Comparison of ENCODE assay signal across 17 mouse cellular contexts in genomic region chr10:81217267-81217666, GRCm38 (mm10). TPM values are rescaled to one million over a fixed set of nuclear protein-coding genes. Genes with fewer than 3 reads are reported as not detected.
DNase-seq lines count a peak whose midpoint lies in the region; ATAC-seq and TF ChIP-seq lines count a peak whose summit lies in the region.
"Not testable (repeated sequence)": the region's sequence is repeated elsewhere in the genome, so short reads cannot be mapped to it uniquely, and the experiment has no call there.
"Had no signal": no experiment of that assay in that cellular context is flagged by ENCODE, and none has a peak within 500 bp of the region (broad histone marks: within the 10 kb centered on the region; RNA-seq: fewer than 3 reads in every experiment).

No protein-coding gene starts in this region.

- not testable (repeated sequence) for H3K27me3 ChIP-seq in E14TG2a.4 (ENCODE audit: insufficient read depth, low read length); embryonic facial prominence, embryonic 11.5 days (ENCODE audit: control insufficient read depth, insufficient read depth, low read length); liver, adult 2 months (ENCODE audit: control insufficient read depth, insufficient read depth, low read length); splenic B cell, adult 2 months (ENCODE audit: control insufficient read depth, insufficient read depth, low read length, poor library complexity, severe bottlenecking)

- H3K36me3 ChIP-seq in E14TG2a.4 (ENCODE audit: insufficient read depth, low read length); embryonic facial prominence, embryonic 11.5 days (replicated peaks; ENCODE audit: control insufficient read depth, insufficient read depth, low read depth, low read length); liver, adult 2 months (ENCODE audit: control insufficient read depth, insufficient read depth, low read length); splenic B cell, adult 2 months (ENCODE audit: control insufficient read depth, insufficient read depth, low read length, poor library complexity, severe bottlenecking): not testable (repeated sequence)

- H3K4me3 ChIP-seq in E14TG2a.4 (replicated peaks; ENCODE audit: low read length); embryonic facial prominence, embryonic 11.5 days (ENCODE audit: low read depth, low read length); liver, adult 2 months (ENCODE audit: insufficient read depth, low read depth, low read length): not testable (repeated sequence)

- TF ChIP-seq CTCF in E14TG2a.4 (conservative IDR thresholded peaks at IDR 0.05; ENCODE audit: low read length): peak; percentile 44
- peak; percentile 65; the same call in 1 of the 2 replicates for TF ChIP-seq CTCF in liver, adult 2 months (IDR thresholded peaks at IDR 0.05; ENCODE audit: low read depth, low read length)

- not testable (repeated sequence) for TF ChIP-seq POLR2A in liver, adult 2 months (IDR thresholded peaks at IDR 0.05; ENCODE audit: extremely low read depth, insufficient read depth, low read length)

- not testable (repeated sequence) for H3K27ac ChIP-seq in embryonic facial prominence, embryonic 11.5 days (replicated peaks; ENCODE audit: low read depth, low read length); liver, adult 2 months (replicated peaks; ENCODE audit: insufficient read depth, low read depth, low read length)

- not testable (repeated sequence) for H3K4me2 ChIP-seq in embryonic facial prominence, embryonic 11.5 days (ENCODE audit: low read depth, low read length)

- not testable (repeated sequence) for H3K9ac ChIP-seq in embryonic facial prominence, embryonic 11.5 days (replicated peaks; ENCODE audit: low read length); liver, adult 2 months (ENCODE audit: low read depth, low read length)

- not testable (repeated sequence) for ATAC-seq in embryonic facial prominence, embryonic 11.5 days (replicated peaks; ENCODE audit: insufficient number of reproducible peaks, low FRiP score, low TSS enrichment, low read depth)

- peak; percentile 49 for DNase-seq in 3T3-L1 (ENCODE audit: low read depth, low spot score)
- peak; percentile 38 for DNase-seq in adrenal gland, postnatal 10 days
- DNase-seq in embryonic facial prominence, embryonic 11.5 days (ENCODE audit: low spot score): peak; percentile 39
- peak; percentile 76 for DNase-seq in induced T-regulatory cell, adult 2 months (ENCODE audit: low read depth)
- DNase-seq in liver, adult 2 months (ENCODE audit: extremely low read depth, low read depth, low spot score): peak; percentile 17
- peak; percentile 54 for DNase-seq in lung, postnatal 36 days
- peak; percentile 68 for DNase-seq in splenic B cell, adult 2 months (ENCODE audit: low read depth, low spot score)

- peaks cover 41% of the 10 kb centered on the region for H3K4me1 ChIP-seq in E14TG2a.4 (replicated peaks; ENCODE audit: low read depth, low read length)
- H3K4me1 ChIP-seq in embryonic facial prominence, embryonic 11.5 days (ENCODE audit: control insufficient read depth, insufficient read depth, low read length); liver, adult 2 months (ENCODE audit: control insufficient read depth, insufficient read depth, low read length): not testable (repeated sequence)

- H3K9me3 ChIP-seq in E14TG2a.4 (ENCODE audit: low read length); embryonic facial prominence, embryonic 11.5 days (replicated peaks; ENCODE audit: control insufficient read depth, low read length): not testable (repeated sequence)

- H3K79me2 ChIP-seq in liver, adult 2 months (ENCODE audit: control insufficient read depth, insufficient read depth, low read length): not testable (repeated sequence)

- WGBS in embryonic facial prominence, embryonic 11.5 days: 28% methylated on average over 1 of the region's 1 CpGs
- 7% methylated on average over 1 of the region's 1 CpGs for WGBS in liver, adult 2 months

RNA-seq across cellular contexts. Expression of gene Atcay, which starts 13.4 kb away (rescaled TPM):
- total RNA-seq in adrenal gland, postnatal 10 days (2021): 1 to 10 TPM; 2.5 to 4.6 TPM
- polyA plus RNA-seq in embryonic facial prominence, embryonic 11.5 days (2014; fragmentation: Nextera tagmentation; extraction: Ambion mirVana): 4.1 and 5.3 TPM in 2 replicates
- 0.07 TPM in 1 of 2 replicates, not detected in the other for total RNA-seq in liver, adult 2 months (2014; rRNA removed)
- polyA plus RNA-seq in liver, adult 2 months (2012; rRNA removed): not detected in 2 replicates
- polyA plus RNA-seq: limb, embryonic 10.5 days; liver, embryonic 15.5 days had no signal

RNA-seq across cellular contexts. Expression of gene Nmrk2, which starts 15.4 kb away (rescaled TPM):
- 1 to 10 TPM in 1 of 2 experiments, under 1 TPM in 1; 0.15 to 4.9 TPM for total RNA-seq in adrenal gland, postnatal 10 days (2021)
- not detected in 2 replicates for polyA plus RNA-seq in embryonic facial prominence, embryonic 11.5 days (2014; fragmentation: Nextera tagmentation; extraction: Ambion mirVana)
- 0.09 TPM in 1 of 2 replicates, not detected in the other for total RNA-seq in liver, adult 2 months (2014; rRNA removed)
- polyA plus RNA-seq in liver, adult 2 months (2012; rRNA removed): not detected in 2 replicates
- total RNA-seq: adrenal gland, adult 8-10 months had no signal
- polyA plus RNA-seq: embryonic facial prominence, embryonic 10.5 days; hindbrain, embryonic 15.5 days; limb, embryonic 10.5 days; neural tube, embryonic 13.5 days had no signal

RNA-seq across cellular contexts. Expression of gene Zfr2, which starts 15.7 kb away (rescaled TPM):
- 10 to 100 TPM in 1 of 2 experiments, 1 to 10 TPM in 1; 7.4 to 11.9 TPM for total RNA-seq in adrenal gland, postnatal 10 days (2021)
- 2.5 and 2.8 TPM in 2 replicates for polyA plus RNA-seq in embryonic facial prominence, embryonic 11.5 days (2014; fragmentation: Nextera tagmentation; extraction: Ambion mirVana)
- total RNA-seq in liver, adult 2 months (2014; rRNA removed): 0.27 and 0.74 TPM in 2 replicates
- polyA plus RNA-seq in liver, adult 2 months (2012; rRNA removed): 0.15 and 1.6 TPM in 2 replicates

RNA-seq across cellular contexts. Expression of gene 4930442H23Rik, which starts 33.6 kb away (rescaled TPM):
- not detected for total RNA-seq in adrenal gland, postnatal 10 days (2021)
- polyA plus RNA-seq in embryonic facial prominence, embryonic 11.5 days (2014; fragmentation: Nextera tagmentation; extraction: Ambion mirVana): not detected in 2 replicates
- not detected in 2 replicates for total RNA-seq in liver, adult 2 months (2014; rRNA removed)
- not detected in 2 replicates for polyA plus RNA-seq in liver, adult 2 months (2012; rRNA removed)
- total RNA-seq: adrenal gland, adult 8-10 months; gastrocnemius, postnatal 14 days; heart, postnatal 14 days had no signal
- polyA plus RNA-seq: embryonic facial prominence, embryonic 10.5 days; limb, embryonic 10.5 days; neural tube, embryonic 13.5 days; stomach, embryonic 14.5 days had no signal

RNA-seq across cellular contexts. Expression of gene Dapk3, which starts 34.5 kb away (rescaled TPM):
- 10 to 100 TPM; 55.3 to 55.6 TPM for total RNA-seq in adrenal gland, postnatal 10 days (2021)
- polyA plus RNA-seq in embryonic facial prominence, embryonic 11.5 days (2014; fragmentation: Nextera tagmentation; extraction: Ambion mirVana): 47.4 and 49.4 TPM in 2 replicates
- total RNA-seq in liver, adult 2 months (2014; rRNA removed): 14.1 and 16.0 TPM in 2 replicates
- polyA plus RNA-seq in liver, adult 2 months (2012; rRNA removed): 42.5 and 44.2 TPM in 2 replicates

Comparison
In these comparisons a context has a peak if more than half of its experiments do, and no peak if none do; other contexts are left out.
1. DNase-seq: peak in every context shown above with its lines; median percentile 76 in induced T-regulatory cell, adult 2 months; 68 in splenic B cell, adult 2 months; 54 in lung, postnatal 36 days; 49 in 3T3-L1; 39 in embryonic facial prominence, embryonic 11.5 days; 38 in adrenal gland, postnatal 10 days; 17 in liver, adult 2 months.